Mouse (Mus musculus) lung, postnatal 0 days (tissue): ENCODE data around the gene Pmvk.

Experiments used
- CTCF ChIP-seq: IDR thresholded peaks from 2 replicates; pipeline ENCODE4 v1.5.1; 2016; ENCODE audit warnings: antibody characterized with exemption, mild to moderate bottlenecking
- EP300 ChIP-seq: IDR thresholded peaks from 2 replicates; pipeline ENCODE4 v1.6.1; 2016; ENCODE audit warnings: antibody characterized with exemption, mild to moderate bottlenecking, control low read depth

DNA sequence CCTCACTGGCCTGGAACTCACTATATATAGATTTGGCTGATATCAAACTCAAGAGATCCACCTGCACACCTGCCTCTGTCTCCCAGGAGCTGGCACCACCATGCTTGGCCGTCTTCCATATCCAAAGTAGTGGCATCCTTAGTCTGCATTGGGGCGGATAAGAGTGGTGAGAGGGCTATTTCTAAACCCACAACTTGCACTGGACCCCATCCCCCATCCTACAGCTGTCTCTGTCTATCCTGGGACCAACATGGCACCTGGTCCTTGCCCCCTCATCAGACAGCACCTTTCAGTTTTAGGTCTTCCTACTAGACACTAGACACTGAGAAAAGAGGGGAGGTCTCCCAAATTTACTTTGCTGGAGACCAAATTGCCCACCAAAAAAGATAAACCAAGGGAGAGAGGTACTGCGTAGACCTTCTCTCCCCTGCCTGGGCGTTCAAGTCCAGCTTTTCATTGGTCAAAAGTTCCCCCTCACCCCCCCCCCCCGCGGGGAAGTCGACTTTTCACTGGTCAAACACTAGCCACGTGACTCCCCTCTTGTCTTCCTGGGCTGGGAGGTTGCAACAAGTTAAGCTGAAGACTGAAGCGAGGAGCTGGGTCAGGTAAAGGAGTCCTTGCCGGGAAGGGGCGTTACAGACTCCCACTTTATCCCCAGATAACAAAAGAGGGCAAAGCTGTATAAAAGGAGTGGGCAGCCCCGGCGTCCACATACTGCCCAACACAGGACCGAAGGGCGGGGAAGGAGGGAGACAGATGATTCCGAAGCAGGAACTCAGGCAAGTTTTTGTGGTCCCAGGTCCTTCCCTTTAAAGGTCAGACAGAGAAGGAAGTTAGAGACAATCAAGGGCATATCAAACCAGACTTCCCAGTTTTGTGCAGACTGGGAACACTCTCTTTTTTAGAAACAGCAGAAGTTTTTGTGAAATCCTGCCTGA is 17.9 kb upstream of the Pmvk start, which contains the start of gene Pbxip1:
- TF ChIP-seq CTCF (no peak), EP300 (no peak)
